Mouse (Mus musculus): ENCODE results near the gene Mfsd2a.
"Not testable (repeated sequence)": the region's sequence is repeated elsewhere in the genome, so short reads cannot be mapped to it uniquely, and the experiment has no call there.

Gene Mfsd2a

DNA sequence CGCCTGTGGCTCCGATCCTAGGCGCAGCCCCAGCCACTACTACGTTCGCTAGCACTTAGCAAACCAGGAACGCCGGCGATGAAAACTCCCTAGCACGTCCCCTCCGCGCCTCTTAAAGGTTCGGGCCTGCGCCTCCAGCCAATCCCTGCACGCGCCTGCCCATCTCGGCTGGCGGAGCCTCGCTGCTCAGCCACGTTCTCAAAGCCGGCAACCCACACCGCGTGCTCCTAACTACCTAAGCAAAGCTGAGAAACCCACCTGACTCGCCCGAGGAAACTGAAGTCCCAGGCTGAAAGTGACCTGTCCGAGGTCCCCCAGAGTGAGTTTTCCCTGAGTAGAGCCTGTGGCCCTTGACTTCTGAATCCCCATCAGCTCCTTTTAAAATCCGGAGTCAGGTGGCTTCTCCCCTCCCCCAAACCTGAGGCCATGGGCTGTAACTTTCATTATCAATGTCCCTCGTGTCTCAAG lies at the start of gene Mfsd2a:
Gene Mfsd2a, minus strand, starts transcription at position 89 of the 468 bp plus-strand sequence.
- peak; percentile 69 to 82 for DNase-seq

GRCm38 (mm10) chr4:123005054-123005966 lies 44.3 kb upstream of the Mfsd2a start:
- peak in 1 of 2 experiments; percentile 19 for DNase-seq

DNA sequence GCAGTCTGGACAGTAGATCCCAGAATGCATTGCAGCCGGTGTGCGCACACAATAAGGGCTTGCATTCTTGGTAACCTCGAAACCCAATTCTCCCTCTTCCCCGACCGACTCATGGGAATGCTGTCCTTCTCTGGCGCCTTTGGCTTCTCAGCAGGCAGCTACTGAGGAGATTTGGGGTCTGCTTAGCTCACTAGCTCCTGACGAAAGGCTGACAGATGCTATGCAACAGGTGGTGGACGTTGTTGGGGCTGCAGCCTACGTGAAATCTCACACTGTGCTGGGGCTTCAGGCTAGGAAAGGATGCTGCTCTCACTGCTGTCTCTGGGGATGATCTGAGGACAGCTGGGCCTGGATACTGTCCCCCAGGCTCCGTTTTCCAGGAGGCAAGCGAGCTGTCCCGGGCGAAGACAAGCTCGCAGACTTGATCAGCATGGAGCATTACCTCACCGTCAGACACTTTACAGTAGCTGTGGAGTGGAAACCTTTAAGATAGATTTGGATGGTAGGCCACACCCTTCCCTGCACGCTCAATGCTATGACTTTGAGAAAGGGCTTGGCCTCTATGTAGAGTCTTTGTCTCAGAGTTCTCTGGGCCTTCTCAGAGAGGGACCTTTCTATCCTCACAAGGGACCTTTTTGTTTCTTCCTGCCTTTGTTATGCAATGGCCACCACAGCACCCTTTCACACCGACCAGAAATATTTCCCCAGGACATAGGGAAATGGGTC lies 39.8 kb upstream of the Mfsd2a start:
- DNase-seq: no peak

DNA sequence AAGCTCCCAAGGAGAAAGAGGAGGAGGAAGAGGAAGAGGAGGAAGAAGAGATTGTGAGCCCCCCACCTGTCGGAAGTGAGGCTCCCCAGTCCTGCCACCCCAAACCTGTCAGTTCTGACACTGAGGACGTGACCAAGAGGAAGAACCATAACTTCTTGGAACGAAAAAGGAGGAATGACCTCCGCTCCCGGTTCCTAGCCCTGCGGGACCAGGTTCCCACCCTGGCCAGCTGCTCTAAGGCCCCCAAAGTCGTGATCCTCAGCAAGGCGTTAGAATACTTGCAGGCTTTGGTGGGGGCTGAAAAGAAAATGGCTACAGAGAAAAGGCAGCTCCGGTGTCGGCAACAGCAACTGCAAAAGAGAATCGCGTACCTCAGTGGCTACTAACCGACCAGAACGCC lies 39.1 kb upstream of the Mfsd2a start:
- no peak for DNase-seq

GRCm38 (mm10) chr4:122999263-122999691 lies 38.3 kb upstream of the Mfsd2a start:
- no peak for DNase-seq

DNA sequence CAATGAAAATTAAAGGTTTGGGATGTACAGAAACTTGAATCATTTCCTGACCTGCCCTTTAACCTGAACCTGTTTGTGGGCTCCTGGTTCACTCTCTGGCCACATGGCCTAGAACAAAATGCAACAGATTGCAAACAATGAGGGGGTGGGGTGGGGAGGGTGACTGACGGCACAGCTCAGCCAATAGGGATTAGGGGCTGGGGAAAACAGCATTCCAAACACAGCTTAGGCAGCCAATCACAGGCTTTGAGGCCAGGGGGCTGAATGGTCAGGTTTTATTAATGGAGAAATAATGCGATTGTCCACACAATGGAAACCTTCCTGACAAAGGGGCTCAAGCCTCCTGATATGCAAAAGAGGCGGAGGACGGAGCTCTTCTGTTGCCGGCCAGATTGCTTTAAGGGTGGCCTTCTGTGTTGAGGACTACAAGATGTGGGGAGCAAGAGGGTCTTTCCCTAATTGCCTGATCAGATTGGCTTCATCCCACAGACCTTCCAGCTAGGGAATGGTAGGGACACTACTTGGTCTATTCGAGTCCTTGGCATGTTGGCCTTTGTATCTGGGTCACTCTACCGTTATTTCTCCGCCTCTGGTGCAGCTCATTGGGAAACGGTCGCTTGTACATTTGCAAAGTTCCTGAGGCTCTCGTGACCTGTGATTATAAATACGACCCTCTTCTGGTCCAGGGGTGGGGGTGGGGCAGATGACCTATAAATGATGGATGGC lies 37.7 kb upstream of the Mfsd2a start:
- DNase-seq: no peak

DNA sequence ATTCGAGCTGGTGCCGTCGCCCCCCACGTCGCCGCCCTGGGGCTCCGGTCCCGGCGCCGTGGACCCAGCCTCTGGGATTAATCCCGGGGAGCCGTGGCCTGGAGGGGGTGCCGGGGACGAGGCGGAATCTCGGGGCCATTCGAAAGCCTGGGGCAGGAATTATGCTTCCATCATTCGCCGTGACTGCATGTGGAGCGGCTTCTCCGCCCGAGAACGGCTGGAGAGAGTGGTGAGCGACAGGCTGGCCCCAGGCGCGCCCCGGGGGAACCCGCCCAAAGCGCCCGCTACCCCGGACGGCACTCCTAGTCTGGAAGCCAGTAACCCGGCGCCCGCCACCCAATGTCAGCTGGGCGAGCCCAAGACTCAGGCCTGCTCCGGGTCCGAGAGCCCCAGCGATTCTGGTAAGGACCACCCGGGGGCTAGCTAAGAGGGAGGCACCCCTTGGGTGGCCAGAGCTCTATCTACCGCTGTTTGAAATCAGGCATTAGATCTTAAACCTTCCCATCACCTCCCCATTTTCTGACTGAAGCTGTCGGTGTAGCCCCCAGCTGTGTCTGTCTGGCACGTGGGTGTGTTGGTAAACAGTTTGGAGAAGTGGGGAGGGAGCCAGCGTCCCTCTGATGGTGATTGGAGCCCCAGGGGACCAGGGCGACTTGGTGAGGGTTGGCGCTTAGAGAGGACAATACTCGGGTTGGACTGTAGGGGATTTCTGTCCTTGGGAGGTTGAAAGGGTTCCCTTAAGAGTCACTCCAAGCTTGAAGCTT lies 35.8 kb upstream of the Mfsd2a start:
- no peak for DNase-seq

GRCm38 (mm10) chr4:122996221-122996617 lies 35.2 kb upstream of the Mfsd2a start:
- peak; percentile 19 to 52 for DNase-seq

GRCm38 (mm10) chr4:122995404-122996220 lies 34.6 kb upstream of the Mfsd2a start, which contains the start of gene Mycl:
Gene Mycl, plus strand, starts transcription at chr4:122995652.
- DNase-seq: peak; percentile 86 to 91

DNA sequence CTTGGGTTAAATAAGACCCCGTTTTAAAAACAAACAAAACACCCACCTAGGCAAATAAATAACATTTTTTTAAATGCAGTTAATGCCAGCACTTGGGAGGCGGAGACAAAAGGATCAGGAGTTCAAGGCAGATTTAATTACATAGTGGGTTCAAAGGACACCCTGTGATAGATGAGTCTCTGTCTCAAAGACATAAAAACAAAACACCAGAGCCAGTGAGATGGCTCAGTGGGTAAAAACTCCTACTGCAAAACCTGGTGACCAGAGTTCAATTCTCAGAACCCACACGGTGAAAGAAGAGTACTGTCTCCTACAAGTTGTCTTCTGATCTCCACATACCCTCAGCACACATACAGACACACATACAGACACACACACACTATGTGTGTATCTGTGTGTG lies 31.3 kb upstream of the Mfsd2a start:
- DNase-seq: peak in 1 of 2 experiments; percentile 17

DNA sequence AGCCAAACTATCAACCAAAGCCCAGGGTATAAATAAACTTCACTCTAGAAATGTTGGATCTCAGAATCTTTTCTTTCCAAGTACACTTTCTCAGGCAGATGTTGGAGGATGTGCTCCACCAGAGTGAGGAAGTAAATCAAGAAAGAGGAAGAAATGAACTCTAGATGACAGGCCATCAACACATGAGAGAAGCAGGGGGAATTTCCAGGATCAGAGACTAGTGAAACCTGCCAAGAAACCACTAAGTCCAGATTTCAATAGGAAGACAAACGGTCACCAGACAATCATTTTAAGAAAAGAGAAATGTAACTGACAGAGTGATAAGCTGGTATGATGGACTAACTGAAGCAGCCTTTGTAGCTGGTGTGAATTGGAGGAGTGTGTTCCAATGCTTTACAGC lies 30.2 kb upstream of the Mfsd2a start:
- DNase-seq: no peak

GRCm38 (mm10) chr4:122988004-122988403 lies 27.0 kb upstream of the Mfsd2a start:
- not testable (repeated sequence) for DNase-seq

GRCm38 (mm10) chr4:122987421-122987820 lies 26.4 kb upstream of the Mfsd2a start:
- DNase-seq: no peak

- DNase-seq: peak; percentile 67 to 73
These were observed 24.1 kb upstream of the Mfsd2a start for GRCm38 (mm10) chr4:122985110-122985509.

- no peak for DNase-seq
These were observed 22.7 kb upstream of the Mfsd2a start for GRCm38 (mm10) chr4:122983486-122984261.

GRCm38 (mm10) chr4:122982537-122982936 lies 21.5 kb upstream of the Mfsd2a start:
- no peak for DNase-seq

DNA sequence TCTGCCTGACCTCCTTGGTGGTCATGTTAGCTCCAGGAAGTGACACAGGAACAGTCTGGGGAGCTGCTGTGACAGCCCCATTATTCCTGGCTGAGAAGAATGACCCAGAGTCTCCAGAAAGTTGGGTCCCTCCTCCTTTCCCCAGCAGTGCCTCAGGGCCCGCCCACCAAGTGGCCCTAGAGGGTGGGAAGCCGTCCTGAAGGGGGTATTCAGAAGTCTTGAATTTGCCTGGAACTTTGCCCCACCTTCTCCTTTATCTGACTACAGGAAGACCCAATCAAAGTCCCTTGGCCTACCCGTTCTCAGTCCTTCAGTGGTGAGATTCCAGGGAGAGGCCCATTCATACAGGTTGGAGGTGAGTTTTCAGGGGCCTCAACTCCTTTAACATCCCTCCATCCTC lies 20.9 kb upstream of the Mfsd2a start:
- DNase-seq: no peak

DNA sequence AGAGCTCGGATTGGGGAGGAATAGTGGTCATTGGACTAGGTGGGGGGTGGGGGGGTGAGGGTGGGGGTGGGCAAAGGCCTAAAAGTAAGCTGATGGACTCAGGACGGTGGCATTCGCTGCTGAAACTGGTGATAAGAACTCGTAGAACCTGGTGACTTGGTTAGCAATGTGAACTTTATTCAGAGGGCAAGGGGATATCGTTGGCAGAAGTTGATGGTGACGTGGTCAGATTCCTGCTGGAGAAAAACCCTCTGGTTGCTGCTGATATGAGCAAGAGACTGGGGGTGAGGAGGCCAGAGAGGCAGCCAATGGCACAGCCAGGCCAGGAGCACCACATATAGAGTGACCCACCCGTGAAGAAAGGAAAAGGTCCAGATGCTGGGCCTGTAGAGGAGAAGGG lies 20.2 kb upstream of the Mfsd2a start:
- DNase-seq: no peak

DNA sequence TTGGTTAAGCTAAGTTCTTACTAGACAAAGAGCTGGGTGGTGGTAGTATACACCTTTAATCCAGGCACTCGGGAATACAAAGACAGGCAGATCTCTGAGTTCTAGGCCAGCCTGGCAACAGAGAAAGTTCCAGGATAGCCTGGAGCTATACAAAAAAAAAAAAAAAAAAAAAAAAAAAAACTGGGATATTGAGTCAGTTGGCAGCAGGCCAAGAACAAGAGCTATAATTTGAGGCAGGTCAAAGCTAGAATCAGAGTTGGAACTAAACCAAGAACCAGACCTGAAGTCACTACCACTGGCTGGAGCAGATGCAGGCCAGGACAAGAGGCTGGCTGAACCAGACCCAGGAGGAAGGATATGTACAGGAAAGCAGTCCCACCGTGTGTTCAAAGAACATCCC lies 19.7 kb upstream of the Mfsd2a start:
- DNase-seq: no peak

- DNase-seq: peak in 1 of 2 experiments; percentile 58
These were observed 18.8 kb upstream of the Mfsd2a start for GRCm38 (mm10) chr4:122979826-122980225.
